Mouse (Mus musculus) stomach, embryonic 15.5 days (tissue): ENCODE measurements around the gene Hspa1l. TPM values are rescaled to one million over a fixed set of nuclear protein-coding genes. Genes with fewer than 3 reads are reported as not detected.
"Not testable (repeated sequence)": the region's sequence is repeated elsewhere in the genome, so short reads cannot be mapped to it uniquely, and the experiment has no call there.

ENCODE experiments used
- ATAC-seq: fragments of 200-750 bp; cut with Nextera tagmentation; 2 replicates; pipeline ENCODE4 v1.8.0; 2017; ENCODE audit warnings: low read depth, moderate number of reproducible peaks, moderate TSS enrichment; ENCODE audit not compliant: insufficient read depth, low FRiP score
- H3K27ac ChIP-seq: fragments of 300-500 bp; sonication (generic); 2 replicates; pipeline ENCODE4 v1.5.1; 2015; ENCODE audit warnings: mild to moderate bottlenecking, inconsistent platforms
- H3K27me3 ChIP-seq: fragments of 300-500 bp; sonication (generic); replicated peaks from 2 replicates; pipeline ENCODE4 v1.6.1; 2015; ENCODE audit warnings: inconsistent platforms
- H3K36me3 ChIP-seq: fragments of 300-500 bp; sonication (generic); 2 replicates; pipeline ENCODE4 v1.6.1; 2015; ENCODE audit warnings: inconsistent platforms
- H3K4me1 ChIP-seq: fragments of 300-500 bp; sonication (generic); 2 replicates; pipeline ENCODE4 v1.6.1; 2015; ENCODE audit warnings: inconsistent platforms
- H3K4me2 ChIP-seq: fragments of 300-500 bp; sonication (generic); 2 replicates; pipeline ENCODE4 v1.6.1; 2015; ENCODE audit warnings: mild to moderate bottlenecking, inconsistent platforms
- H3K4me3 ChIP-seq: fragments of 300-500 bp; sonication (generic); replicated peaks from 2 replicates; pipeline ENCODE4 v1.5.1; 2015; ENCODE audit warnings: inconsistent platforms
- H3K9ac ChIP-seq: fragments of 300-500 bp; sonication (generic); 2 replicates; pipeline ENCODE4 v1.6.1; 2015; ENCODE audit warnings: inconsistent platforms
- H3K9me3 ChIP-seq: fragments of 300-500 bp; sonication (generic); 2 replicates; pipeline ENCODE4 v1.6.1; 2016; ENCODE audit warnings: inconsistent platforms
- WGBS: fragments of 180-500 bp; shearing (Covaris S2); methylation state at CpG from one replicate; pipeline ENCODE4 v1.1.7; 2015; 5-methylcytosine and 5-hydroxymethylcytosine counted together
- polyA plus RNA-seq: library from polyadenylated mRNA; unstranded; fragments of >200 nt; fragmentation: Nextera tagmentation; extraction: Ambion mirVana; gene quantifications from 2 replicates; pipeline ENCODE4 v1.2.1, GENCODE M21; 2015

Gene Hspa1l
- polyA plus RNA-seq, result 0.49 and 0.89 TPM in 2 replicates

- H3K4me1 ChIP-seq, H3K9me3 ChIP-seq, H3K9ac ChIP-seq, H3K36me3 ChIP-seq: not testable (repeated sequence)
- Histone ChIP-seq H3K4me2 (peak within 1 kb of the TSS; percentile 72), H3K27ac (0 out of 2 replicates have a peak within 1 kb of the TSS, but pooled peaks have one; percentile 40), H3K27me3 (peaks cover 17% of the 10 kb centered on the region), H3K4me3 (peak within 1 kb of the TSS; percentile 39)
- ATAC-seq, result peak; percentile 95
- 1% methylated on average over 31 of the region's 33 CpGs for WGBS
These were observed at the start of gene Hspa1l, which contains the start of gene Hspa1a for GRCm38 (mm10) chr17:34972069-34972749. Gene Hspa1l (plus strand): TSS chr17:34972703. Gene Hspa1a (minus strand): TSS chr17:34972156.

- H3K36me3 ChIP-seq, result no peaks in the 10 kb centered on the region
- no peak for ATAC-seq
- no peak overlapping the region for H3K27ac ChIP-seq
- no peaks in the 10 kb centered on the region for H3K9me3 ChIP-seq
- H3K4me2 ChIP-seq, result no peak overlapping the region
- H3K4me1 ChIP-seq, result no peaks in the 10 kb centered on the region
- H3K9ac ChIP-seq, result no peak overlapping the region
- H3K4me3 ChIP-seq, result no peak overlapping the region
- 48% methylated on average over 6 of the region's 6 CpGs for WGBS
- H3K27me3 ChIP-seq, result no peaks in the 10 kb centered on the region
These were observed 49.6 kb upstream of the Hspa1l start for GRCm38 (mm10) chr17:34922939-34923338.

GRCm38 (mm10) chr17:34924258-34924657, 48.2 kb upstream of the Hspa1l start:
- no peak for ATAC-seq
- Histone ChIP-seq H3K4me2 (no peak overlapping the region), H3K4me1 (no peaks in the 10 kb centered on the region), H3K27ac (no peak overlapping the region), H3K9ac (no peak overlapping the region), H3K27me3 (no peaks in the 10 kb centered on the region), H3K4me3 (no peak overlapping the region), H3K9me3 (no peaks in the 10 kb centered on the region), H3K36me3 (no peaks in the 10 kb centered on the region)
- WGBS, result 66% methylated on average over 5 of the region's 5 CpGs

GRCm38 (mm10) chr17:34927306-34928019, 45.0 kb upstream of the Hspa1l start:
- Histone ChIP-seq H3K4me1 (peaks cover 10% of the 10 kb centered on the region), H3K27ac (no peak overlapping the region), H3K9ac (no peak overlapping the region), H3K4me3 (no peak overlapping the region), H3K27me3 (no peaks in the 10 kb centered on the region), H3K36me3 (no peaks in the 10 kb centered on the region), H3K9me3 (no peaks in the 10 kb centered on the region), H3K4me2 (no peak overlapping the region)
- ATAC-seq, result no peak
- WGBS, result 83% methylated on average over 18 of the region's 18 CpGs

- Histone ChIP-seq H3K9ac (no peak overlapping the region), H3K4me3 (no peak overlapping the region), H3K4me1 (peaks cover 10% of the 10 kb centered on the region), H3K9me3 (no peaks in the 10 kb centered on the region), H3K27me3 (no peaks in the 10 kb centered on the region), H3K4me2 (no peak overlapping the region), H3K27ac (no peak overlapping the region), H3K36me3 (no peaks in the 10 kb centered on the region)
- ATAC-seq, result no peak
- WGBS, result 52% methylated on average over 4 of the region's 4 CpGs
These were observed 43.7 kb upstream of the Hspa1l start for GRCm38 (mm10) chr17:34928841-34929240.

GRCm38 (mm10) chr17:34931061-34931734, 41.3 kb upstream of the Hspa1l start, which contains the start of gene Neu1:
Gene Neu1 (plus strand): TSS chr17:34931253.
- Histone ChIP-seq H3K9ac (peak within 1 kb of the TSS; percentile 58), H3K27ac (0 out of 2 replicates have a peak within 1 kb of the TSS, but pooled peaks have one; percentile 48), H3K9me3 (no peaks in the 10 kb centered on the region), H3K4me1 (peaks cover 10% of the 10 kb centered on the region), H3K36me3 (no peaks in the 10 kb centered on the region), H3K4me2 (peak within 1 kb of the TSS; percentile 94), H3K27me3 (no peaks in the 10 kb centered on the region), H3K4me3 (peak within 1 kb of the TSS; percentile 82)
- 0% methylated on average over 38 of the region's 38 CpGs for WGBS
- peak; percentile 96 for ATAC-seq

- 15% methylated on average over 14 of the region's 14 CpGs for WGBS
- Histone ChIP-seq H3K9me3 (no peaks in the 10 kb centered on the region), H3K4me2 (peak overlapping the region; percentile 94), H3K9ac (peak overlapping the region; percentile 58), H3K27me3 (no peaks in the 10 kb centered on the region), H3K4me3 (peak overlapping the region; percentile 82), H3K36me3 (no peaks in the 10 kb centered on the region), H3K4me1 (peaks cover 10% of the 10 kb centered on the region), H3K27ac (0 out of 2 replicates have a peak overlapping the region, but pooled peaks have one; percentile 48)
- 0 out of 2 replicates have a peak, but pooled peaks have one; percentile 3 for ATAC-seq
These were observed 40.8 kb upstream of the Hspa1l start for GRCm38 (mm10) chr17:34931735-34932098.

- Histone ChIP-seq H3K27me3 (no peaks in the 10 kb centered on the region), H3K4me1 (peaks cover 10% of the 10 kb centered on the region), H3K27ac (no peak overlapping the region), H3K4me2 (peak overlapping the region; percentile 94), H3K36me3 (no peaks in the 10 kb centered on the region), H3K9me3 (no peaks in the 10 kb centered on the region), H3K9ac (peak overlapping the region; percentile 58; the same call in 1 of the 2 replicates), H3K4me3 (peak overlapping the region; percentile 82)
- no peak for ATAC-seq
- WGBS, result 74% methylated on average over 8 of the region's 8 CpGs
These were observed 40.2 kb upstream of the Hspa1l start for GRCm38 (mm10) chr17:34932287-34932686.

- H3K9ac ChIP-seq, result no peak overlapping the region
- 71% methylated on average over 24 of the region's 24 CpGs for WGBS
- no peaks in the 10 kb centered on the region for H3K36me3 ChIP-seq
- H3K4me2 ChIP-seq, result no peak overlapping the region
- no peak overlapping the region for H3K4me3 ChIP-seq
- H3K27ac ChIP-seq, result no peak overlapping the region
- H3K4me1 ChIP-seq, result peaks cover 10% of the 10 kb centered on the region
- no peak for ATAC-seq
- no peaks in the 10 kb centered on the region for H3K27me3 ChIP-seq
- no peaks in the 10 kb centered on the region for H3K9me3 ChIP-seq
These were observed 38.5 kb upstream of the Hspa1l start for GRCm38 (mm10) chr17:34934031-34934430.

- no peak overlapping the region for H3K4me3 ChIP-seq
- H3K9ac ChIP-seq, result no peak overlapping the region; the same call in 1 of the 2 replicates
- no peak overlapping the region for H3K4me2 ChIP-seq
- ATAC-seq, result no peak
- H3K27me3 ChIP-seq, result no peaks in the 10 kb centered on the region
- 46% methylated on average over 8 of the region's 8 CpGs for WGBS
- H3K4me1 ChIP-seq, result peaks cover 10% of the 10 kb centered on the region
- no peaks in the 10 kb centered on the region for H3K36me3 ChIP-seq
- H3K9me3 ChIP-seq, result no peaks in the 10 kb centered on the region
- H3K27ac ChIP-seq, result no peak overlapping the region
These were observed 37.7 kb upstream of the Hspa1l start for GRCm38 (mm10) chr17:34934830-34935229.

GRCm38 (mm10) chr17:34937960-34938505, 34.5 kb upstream of the Hspa1l start:
- peaks cover 4% of the 10 kb centered on the region for H3K4me1 ChIP-seq
- H3K27me3 ChIP-seq, result no peaks in the 10 kb centered on the region
- H3K27ac ChIP-seq, result no peak overlapping the region
- H3K36me3 ChIP-seq, result no peaks in the 10 kb centered on the region
- H3K4me2 ChIP-seq, result no peak overlapping the region
- H3K4me3 ChIP-seq, result no peak overlapping the region
- no peak for ATAC-seq
- 86% methylated on average over 6 of the region's 6 CpGs for WGBS
- H3K9ac ChIP-seq, result no peak overlapping the region
- no peaks in the 10 kb centered on the region for H3K9me3 ChIP-seq
